Mouse (Mus musculus) olfactory bulb, adult 2 months (tissue): ENCODE measurements around the gene Lsm12. TPM values are rescaled to one million over a fixed set of nuclear protein-coding genes. Genes with fewer than 3 reads are reported as not detected.

ENCODE experiments used
- H3K27ac ChIP-seq: fragments of 200-500 bp; 2 replicates; pipeline ENCODE4 v1.5.1; 2012; ENCODE audit warnings: low read depth, low read length; ENCODE audit not compliant: insufficient read depth
- H3K4me1 ChIP-seq: fragments of 200-500 bp; 2 replicates; pipeline ENCODE4 v1.6.1; 2012; ENCODE audit warnings: low read length; ENCODE audit not compliant: control insufficient read depth, insufficient read depth
- H3K4me3 ChIP-seq: fragments of 200-500 bp; 2 replicates; pipeline ENCODE4 v1.5.1; 2012; ENCODE audit warnings: mild to moderate bottlenecking, low read depth, low read length, moderate library complexity; ENCODE audit not compliant: insufficient read depth
- CTCF ChIP-seq: fragments of 200-500 bp; IDR thresholded peaks from 2 replicates; pipeline ENCODE4 v1.5.1; 2012; ENCODE audit warnings: low read depth, mild to moderate bottlenecking, low read length, moderate library complexity; ENCODE audit not compliant: insufficient read depth
- POLR2A ChIP-seq: fragments of 200-500 bp; IDR thresholded peaks from 2 replicates; pipeline ENCODE4 v1.6.1; 2012; ENCODE audit warnings: mild to moderate bottlenecking, low read depth, low read length, moderate library complexity; ENCODE audit not compliant: insufficient read depth
- WGBS: fragments of 180-500 bp; shearing (Covaris S2); methylation state at CpG from one replicate; pipeline ENCODE4 v1.1.7; 2018; 5-methylcytosine and 5-hydroxymethylcytosine counted together
- polyA plus RNA-seq: library from polyadenylated mRNA; stranded (reverse); fragments of >200 nt; gene quantifications from 2 replicates; pipeline ENCODE4 v1.2.4, GENCODE M21; 2012; ENCODE audit warnings: low replicate concordance; ENCODE audit not compliant: missing spikeins, insufficient read depth, insufficient read length

The Lsm12 gene
- polyA plus RNA-seq, 1 experiment = not detected

DNA sequence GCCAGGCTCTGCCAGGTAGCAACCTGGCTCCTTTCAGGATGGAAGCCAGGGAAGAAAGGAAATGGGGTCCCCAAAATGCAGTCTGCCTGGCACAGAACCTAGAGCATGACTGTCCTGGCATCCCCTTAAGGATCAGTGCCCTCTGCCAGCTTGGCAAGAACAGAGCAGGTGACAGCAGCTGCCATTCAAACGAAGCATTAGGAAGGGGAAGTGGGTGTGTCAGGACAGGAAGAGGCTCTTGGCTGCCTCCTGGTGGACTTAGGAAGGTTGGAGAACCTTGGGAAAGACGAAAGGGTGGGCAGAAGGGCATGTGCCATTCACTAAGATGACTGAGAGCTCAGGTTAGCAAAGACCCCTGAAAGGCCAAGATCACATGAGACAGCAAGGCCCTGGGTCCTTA, 24.6 kb upstream of the Lsm12 start:
- WGBS = 18% methylated on average over 2 of the region's 2 CpGs
- Histone ChIP-seq H3K4me1 (peaks cover 79% of the 10 kb centered on the region), H3K4me3 (no peak overlapping the region), H3K27ac (0 out of 2 replicates have a peak overlapping the region, but pooled peaks have one; percentile 23)
- no peak; the same call in 1 of the 2 replicates for TF ChIP-seq CTCF
- TF ChIP-seq POLR2A = no peak

GRCm38 (mm10) chr11:102208846-102209245, 23.8 kb upstream of the Lsm12 start:
- Histone ChIP-seq H3K27ac (peak overlapping the region; percentile 17; the same call in 1 of the 2 replicates), H3K4me1 (peaks cover 75% of the 10 kb centered on the region), H3K4me3 (no peak overlapping the region)
- WGBS = 17% methylated on average over 4 of the region's 4 CpGs
- TF ChIP-seq POLR2A (no peak), CTCF (no peak)

- peaks cover 69% of the 10 kb centered on the region for H3K4me1 ChIP-seq
- TF ChIP-seq CTCF (no peak), POLR2A (no peak)
- WGBS = 18% methylated on average over 11 of the region's 11 CpGs
- peak overlapping the region; percentile 88 for H3K27ac ChIP-seq
- no peak overlapping the region for H3K4me3 ChIP-seq
Observed at GRCm38 (mm10) chr11:102207825-102208777, 23.0 kb upstream of the Lsm12 start.

GRCm38 (mm10) chr11:102206481-102206880, 21.4 kb upstream of the Lsm12 start:
- Histone ChIP-seq H3K4me1 (peaks cover 77% of the 10 kb centered on the region), H3K4me3 (0 out of 2 replicates have a peak overlapping the region, but pooled peaks have one; percentile 3), H3K27ac (peak overlapping the region; percentile 88)
- 26% methylated on average over 30 of the region's 30 CpGs for WGBS
- TF ChIP-seq CTCF (no peak), POLR2A (no peak)

- Histone ChIP-seq H3K4me1 (peaks cover 78% of the 10 kb centered on the region), H3K4me3 (no peak overlapping the region), H3K27ac (no peak overlapping the region)
- no peak for TF ChIP-seq CTCF
- no peak for TF ChIP-seq POLR2A
- 23% methylated on average over 12 of the region's 12 CpGs for WGBS
Observed at GRCm38 (mm10) chr11:102201408-102201821, 16.3 kb upstream of the Lsm12 start.

DNA sequence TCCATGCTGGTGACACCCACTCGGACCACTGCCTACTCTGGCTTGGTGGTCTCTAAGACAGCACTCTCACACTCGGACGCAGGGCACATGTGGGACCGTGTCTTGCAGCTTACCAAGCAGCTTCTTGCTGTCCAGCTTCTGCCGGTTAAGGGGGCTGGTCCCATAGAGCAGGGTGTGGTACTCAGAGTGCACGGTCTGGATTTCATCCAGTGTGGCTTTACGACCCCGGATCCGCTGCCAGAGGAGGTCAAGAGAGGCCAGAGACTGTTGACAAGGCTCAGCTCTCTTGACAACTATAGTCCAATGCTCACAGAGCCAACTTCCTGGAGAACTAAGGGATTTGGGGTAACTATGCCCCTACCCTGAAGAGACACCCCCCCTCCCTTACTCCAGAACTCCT, 14.8 kb upstream of the Lsm12 start:
- TF ChIP-seq CTCF (no peak), POLR2A (no peak)
- 81% methylated on average over 9 of the region's 9 CpGs for WGBS

GRCm38 (mm10) chr11:102198245-102198644, 13.1 kb upstream of the Lsm12 start:
- 50% methylated on average over 6 of the region's 6 CpGs for WGBS
- H3K27ac ChIP-seq = peak overlapping the region; percentile 35; the same call in 1 of the 2 replicates

More for the DNA sequence above, 14.8 kb upstream of the Lsm12 start:
- Histone ChIP-seq H3K4me3 (no peak overlapping the region), H3K27ac (no peak overlapping the region), H3K4me1 (peaks cover 72% of the 10 kb centered on the region)

GRCm38 (mm10) chr11:102196018-102196797, 11.1 kb upstream of the Lsm12 start:
- TF ChIP-seq POLR2A (no peak), CTCF (no peak)
- no peak overlapping the region for H3K27ac ChIP-seq
- 70% methylated on average over 21 of the region's 21 CpGs for WGBS
- H3K4me1 ChIP-seq = peaks cover 49% of the 10 kb centered on the region
- no peak overlapping the region for H3K4me3 ChIP-seq

More at GRCm38 (mm10) chr11:102198245-102198644, 13.1 kb upstream of the Lsm12 start:
- TF ChIP-seq CTCF = no peak
- TF ChIP-seq POLR2A = no peak
- H3K4me1 ChIP-seq = peaks cover 66% of the 10 kb centered on the region
- H3K4me3 ChIP-seq = no peak overlapping the region
